Mouse (Mus musculus) heart, postnatal 0 days (tissue): ENCODE data around the gene Dnah2.

Experiments used
- CTCF ChIP-seq: IDR thresholded peaks from 2 replicates; pipeline ENCODE4 v1.5.1; 2016; ENCODE audit warnings: antibody characterized with exemption, control low read depth, low read depth
- EP300 ChIP-seq: IDR thresholded peaks from 2 replicates; pipeline ENCODE4 v1.6.1; 2016; ENCODE audit warnings: antibody characterized with exemption, low read depth

DNA sequence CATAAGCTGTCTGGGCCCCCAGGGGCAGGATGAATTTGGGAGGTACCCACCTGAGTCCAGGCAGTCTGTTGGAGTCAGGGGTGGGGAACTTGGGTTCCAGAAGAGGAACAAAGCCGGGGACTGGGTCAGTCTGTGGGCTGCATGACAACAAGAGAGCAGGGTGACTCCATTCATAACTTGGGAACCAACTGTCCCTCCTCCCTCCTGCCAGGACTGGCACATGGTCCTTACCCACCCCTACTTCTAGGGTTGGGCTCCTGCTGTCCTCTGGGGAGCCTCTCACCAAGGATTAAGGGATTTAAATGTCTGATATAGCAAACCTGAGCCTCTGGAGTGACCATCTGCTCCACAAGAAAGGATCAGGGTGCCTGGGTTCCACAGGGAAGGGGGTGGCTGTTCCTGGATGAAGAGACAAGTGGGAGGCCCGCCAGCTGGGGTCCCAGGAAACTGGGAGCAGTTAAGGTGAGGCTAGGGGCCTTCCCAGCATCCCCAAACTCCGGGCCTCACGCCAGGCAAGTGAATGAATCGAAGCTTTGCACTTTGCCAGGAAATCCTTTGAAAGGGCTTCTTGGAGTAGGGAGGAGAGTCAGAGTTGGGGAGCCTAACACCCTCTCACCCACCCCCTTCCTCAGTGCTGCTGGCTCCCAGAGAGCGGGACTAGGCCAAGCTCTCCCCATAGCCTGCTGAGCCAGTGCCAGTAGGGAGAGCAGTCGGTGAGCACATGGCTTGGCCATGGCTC, 43.2 kb upstream of the Dnah2 start:
- no peak for TF ChIP-seq EP300
- no peak for TF ChIP-seq CTCF
